Mouse (Mus musculus) layer of hippocampus, postnatal 25 days (tissue): Measurements from ENCODE around the gene Chd2. TPM values are rescaled to one million over a fixed set of nuclear protein-coding genes. Genes with fewer than 3 reads are reported as not detected.

Experiments used
- DNase-seq, 2 experiments: peaks; one replicate each; pipeline ENCODE4 v3.0.0; 2022; ENCODE audit warnings: mixed read lengths in 2 of 2, low spot score in 1 of 2; ENCODE audit errors: extremely low spot score in 1 of 2
- total RNA-seq, 2 experiments: library from RNA; stranded (reverse); gene quantifications; 2 replicates each; pipeline ENCODE4 v1.2.3; 2021

Gene Chd2
- total RNA-seq, 2 experiments from 2014 or later, result 44.2 to 53.1 TPM

DNA sequence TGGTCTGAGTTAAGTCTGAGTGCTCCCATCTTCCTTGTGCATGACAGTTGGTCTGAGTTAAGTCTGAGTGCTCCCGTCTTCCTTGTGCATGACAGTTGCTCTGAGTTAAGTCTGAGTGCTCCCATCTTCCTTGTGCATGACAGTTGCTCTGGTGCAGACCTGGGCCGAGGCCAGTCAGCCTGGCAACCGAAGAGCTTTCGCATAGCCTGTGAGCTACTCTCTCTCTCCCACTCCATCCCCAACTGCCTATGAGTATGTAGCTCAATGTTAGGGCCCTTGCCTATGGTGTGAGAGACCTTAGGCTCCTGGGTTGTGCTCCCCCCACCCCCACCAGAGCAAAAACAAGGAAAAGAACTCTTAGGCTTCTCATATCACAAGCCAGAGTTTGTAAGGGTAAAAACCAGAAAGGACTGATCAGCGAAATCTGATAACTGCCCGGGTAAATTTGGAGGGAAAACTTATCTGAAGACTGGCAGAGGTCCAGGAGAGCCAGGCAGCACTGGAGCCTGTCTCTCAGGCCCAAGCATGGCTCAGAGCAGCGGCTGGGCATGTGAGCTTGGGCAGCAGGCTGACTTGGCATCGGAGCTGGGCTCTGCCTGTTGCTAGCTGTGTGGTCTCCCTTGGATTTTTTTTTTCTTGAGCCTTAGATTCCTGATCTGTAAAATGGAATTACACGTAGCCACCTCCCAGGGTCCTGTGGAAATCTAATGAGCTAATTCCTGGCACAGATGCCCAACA is 120.2 kb downstream of the Chd2 start:
- no peak for DNase-seq

DNA sequence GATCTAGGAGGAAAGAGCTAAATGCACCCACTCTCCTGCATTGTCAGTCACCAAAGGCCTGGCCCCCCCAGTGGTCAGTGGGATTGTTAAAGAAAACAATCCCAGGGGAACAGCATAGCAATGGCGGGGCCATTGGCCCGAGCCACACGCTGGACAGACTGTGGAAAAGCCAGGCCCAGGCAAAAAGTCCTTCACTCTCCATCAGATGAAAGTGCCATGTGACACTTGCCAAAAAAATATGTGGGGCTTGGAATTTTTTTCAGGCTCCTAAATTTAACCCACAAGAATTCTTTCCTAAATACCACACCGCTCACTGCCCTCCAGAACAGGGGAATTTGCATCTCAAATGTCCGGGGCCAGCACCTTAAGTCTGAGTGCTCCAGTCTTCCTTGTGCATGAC is 120.8 kb downstream of the Chd2 start:
- DNase-seq, result no peak

DNA sequence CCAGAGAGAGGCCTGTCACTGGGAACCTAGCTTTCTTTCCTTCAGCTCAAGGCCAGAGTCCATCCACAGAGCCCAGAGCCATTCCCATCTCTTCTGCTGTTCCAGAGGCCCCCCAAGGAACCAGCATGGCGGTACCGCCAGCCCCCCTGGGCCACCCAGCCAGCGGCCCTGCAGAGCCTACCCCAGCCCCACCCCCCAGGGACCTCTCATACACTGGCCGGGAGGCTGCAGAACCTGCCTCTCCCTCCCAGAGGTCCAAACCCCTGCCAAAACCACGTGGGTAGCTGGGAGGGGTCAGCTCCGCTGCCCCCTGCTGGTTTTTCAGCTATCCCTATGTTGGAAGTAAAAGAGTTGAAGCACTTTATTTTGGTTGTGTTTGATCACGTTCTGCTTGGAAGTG is 122.3 kb downstream of the Chd2 start:
- no peak for DNase-seq

DNA sequence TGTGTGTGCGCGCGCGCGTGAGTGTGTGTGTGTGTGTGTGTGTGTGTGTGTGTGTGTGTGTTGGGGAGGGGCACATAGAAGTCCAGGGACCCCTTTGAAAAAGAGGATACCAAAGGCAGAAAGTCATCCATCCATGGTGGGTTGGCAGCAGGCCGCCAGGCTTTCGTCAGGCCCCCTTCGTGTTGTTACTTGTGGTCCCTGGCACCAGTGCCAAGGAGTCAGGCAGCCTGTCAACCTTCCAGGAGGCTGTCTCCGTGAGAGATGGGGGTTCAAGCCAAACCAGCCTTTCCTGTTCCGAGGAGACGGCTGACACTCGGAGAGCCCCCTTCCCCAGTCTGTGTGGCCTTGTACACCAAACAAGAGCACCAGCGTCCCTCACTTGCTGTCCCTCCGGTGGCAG is 127.4 kb downstream of the Chd2 start:
- no peak for DNase-seq

DNA sequence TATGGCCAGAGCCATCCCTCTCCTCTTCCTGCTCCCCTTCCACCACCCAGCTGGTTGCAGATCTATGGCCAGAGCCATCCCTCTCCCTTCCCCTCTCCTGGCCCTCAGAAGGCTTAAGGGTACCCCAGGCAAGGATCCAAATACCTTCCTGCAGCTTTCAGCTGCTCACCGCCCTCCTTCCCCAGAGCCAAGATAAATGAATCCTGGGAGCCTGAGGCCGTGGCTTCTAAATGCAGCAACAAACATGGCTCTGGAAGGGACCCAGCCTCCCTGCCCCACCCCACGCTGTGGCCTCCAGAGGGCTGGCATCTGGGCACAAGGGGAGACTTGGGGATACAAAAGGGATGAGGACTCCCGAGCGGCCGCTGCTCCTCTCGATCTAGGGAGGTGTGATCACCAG is 129.2 kb downstream of the Chd2 start:
- no peak for DNase-seq

DNA sequence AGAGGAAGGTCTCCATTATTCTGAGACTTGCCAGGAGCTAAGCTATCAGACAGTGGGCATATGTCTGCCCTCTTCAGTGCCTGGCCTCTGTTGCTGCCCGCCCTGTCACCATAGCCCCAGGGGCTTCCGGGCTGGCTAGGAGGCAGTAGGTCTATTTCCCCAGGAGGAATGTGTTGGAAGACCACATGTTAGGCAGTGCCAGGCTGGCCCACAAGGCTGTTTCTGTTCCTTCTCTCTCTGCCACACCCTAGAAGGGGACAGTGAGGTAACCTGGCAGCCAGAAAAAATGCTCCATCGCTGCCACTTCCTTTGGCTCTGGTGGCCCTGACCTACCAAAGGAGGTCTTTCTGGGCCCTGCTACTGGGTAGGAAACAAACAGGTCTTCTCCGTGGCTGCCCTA is 129.6 kb downstream of the Chd2 start:
- DNase-seq, result no peak

DNA sequence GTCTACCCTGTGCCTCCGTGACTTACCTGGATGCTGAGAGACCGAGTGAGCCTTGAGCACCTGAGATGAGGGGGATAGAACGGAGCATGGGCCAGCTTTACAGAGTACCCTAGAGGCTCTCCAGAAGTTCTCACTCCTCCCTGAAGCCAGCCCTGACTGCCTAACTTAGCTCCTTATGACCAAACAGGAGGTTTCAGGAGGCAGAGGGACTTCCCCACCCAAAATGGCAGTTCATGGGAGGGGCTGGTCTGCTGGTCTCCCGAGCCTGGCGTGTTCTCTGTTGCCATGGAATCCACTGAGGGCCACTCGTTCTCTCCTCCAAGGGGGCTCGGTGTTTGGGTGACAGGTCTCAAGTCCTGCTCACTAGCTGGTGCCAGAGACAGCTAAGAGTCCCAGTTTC is 130.1 kb downstream of the Chd2 start:
- DNase-seq, result no peak

DNA sequence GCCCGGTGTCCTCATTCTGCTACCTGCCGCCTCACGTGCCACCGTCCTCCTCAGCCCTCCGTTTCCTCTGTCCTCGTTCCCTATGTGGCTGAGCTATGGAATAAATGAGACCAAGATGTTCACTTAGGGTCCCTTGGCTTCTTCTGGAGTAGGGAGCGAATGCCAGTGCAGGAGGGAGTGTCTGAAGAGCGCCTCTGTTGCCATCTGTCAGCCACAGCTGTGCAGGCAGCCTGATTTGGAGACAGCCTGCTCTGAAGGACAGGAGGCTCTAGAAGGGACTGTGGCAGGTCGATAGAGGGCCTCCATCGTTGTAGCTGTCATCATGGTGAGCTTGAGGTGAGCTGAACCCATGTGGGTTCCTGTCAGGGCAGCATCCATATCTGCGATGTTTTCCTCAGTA is 136.1 kb downstream of the Chd2 start:
- DNase-seq, result no peak

DNA sequence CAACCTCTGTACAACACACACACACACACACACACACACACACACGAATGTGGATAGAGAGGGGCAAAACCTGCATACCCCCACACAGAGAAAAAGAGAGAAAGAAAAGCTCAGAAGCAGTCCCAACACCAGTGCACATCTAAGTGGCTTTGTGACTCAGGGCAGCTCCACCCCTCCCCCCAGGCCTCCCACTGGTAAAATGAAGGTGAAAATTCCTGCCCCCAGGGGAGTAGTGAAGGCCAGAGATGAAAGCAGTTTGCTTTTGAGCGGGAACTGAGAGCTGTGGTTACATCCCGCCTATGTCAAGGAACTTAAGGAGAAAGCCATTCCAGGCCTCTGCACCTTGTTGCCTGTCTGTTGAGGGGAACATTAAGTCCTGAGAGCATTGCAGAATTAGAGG is 138.1 kb downstream of the Chd2 start:
- no peak for DNase-seq

DNA sequence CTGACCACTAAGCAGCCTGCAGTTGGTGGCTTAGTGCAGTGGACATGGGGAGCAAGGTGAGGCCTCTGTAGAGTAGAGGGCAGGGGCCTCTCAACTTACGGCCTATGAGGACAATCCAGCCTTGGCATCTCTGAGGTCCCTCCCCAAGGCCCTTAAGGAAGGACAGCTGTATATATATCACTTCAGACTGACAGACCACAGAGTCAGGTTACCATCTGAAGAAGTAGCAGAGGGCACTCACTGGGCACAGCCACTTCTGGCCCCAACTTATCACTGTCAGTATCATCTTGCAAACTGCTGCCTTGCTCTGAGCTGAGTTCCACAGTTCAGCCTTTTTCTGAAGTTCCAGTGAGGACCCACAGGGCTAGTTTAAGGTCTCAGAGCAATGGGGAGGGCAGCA is 139.0 kb downstream of the Chd2 start:
- DNase-seq, result no peak

DNA sequence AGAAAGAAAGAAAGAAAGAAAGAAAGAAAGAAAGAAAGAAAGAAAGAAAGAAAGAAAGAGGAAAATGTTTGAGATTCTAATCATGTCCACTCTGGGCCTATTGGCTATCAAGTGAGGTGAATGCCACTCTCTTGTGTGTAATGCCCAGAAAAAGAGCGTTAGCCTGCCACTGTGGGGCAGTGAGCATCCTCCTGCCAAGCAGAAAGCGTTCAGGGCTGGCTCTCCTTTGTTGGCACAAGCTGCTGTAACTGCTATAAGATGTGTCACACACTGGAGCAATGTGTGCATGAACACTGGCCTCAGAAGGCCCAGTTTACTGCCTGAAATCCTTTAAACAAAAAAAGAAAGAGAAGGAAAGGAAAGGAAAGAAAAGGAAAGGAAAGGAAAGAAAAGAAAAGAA is 139.5 kb downstream of the Chd2 start:
- DNase-seq, result no peak

DNA sequence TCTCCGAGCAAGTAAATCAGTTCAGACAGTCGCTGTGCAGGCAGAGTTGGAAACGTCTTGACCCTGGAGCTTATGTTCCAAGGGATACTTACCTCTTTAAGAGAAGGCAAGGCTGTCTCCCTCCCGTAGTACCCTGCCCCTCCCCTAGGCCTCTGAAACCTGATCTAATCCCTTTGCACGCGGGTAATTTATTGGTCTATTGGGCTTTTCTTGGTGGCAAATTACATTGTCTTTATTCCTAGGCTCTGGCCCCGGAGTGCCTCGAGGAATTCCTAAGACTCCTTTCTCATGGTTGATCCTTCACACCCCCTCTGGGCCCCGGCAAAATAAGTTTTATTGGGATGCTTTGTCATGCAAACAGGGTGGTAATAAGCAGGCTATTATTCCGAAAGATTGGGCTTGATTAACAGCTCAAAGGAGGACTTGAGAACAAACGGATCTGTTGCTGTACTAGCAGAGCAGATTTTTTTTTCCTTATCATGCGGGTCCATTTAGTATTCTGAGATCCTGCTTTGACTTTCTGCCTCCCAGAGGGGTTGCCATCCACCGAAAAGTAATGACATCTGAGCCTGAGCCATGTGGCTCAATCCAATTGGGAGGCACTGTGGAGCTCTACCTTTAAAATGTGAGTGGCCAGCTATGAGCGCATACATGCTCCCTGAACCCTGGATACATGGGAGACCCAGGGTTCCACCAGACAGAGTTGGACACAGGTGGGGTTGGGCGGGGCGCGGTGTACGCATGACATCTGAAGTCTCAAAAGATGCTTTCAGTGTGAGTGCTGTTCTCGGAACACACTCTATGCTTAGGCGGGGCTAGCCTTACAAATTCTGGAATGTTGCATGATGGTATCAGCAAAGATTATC is 141.3 kb downstream of the Chd2 start:
- DNase-seq, result no peak

DNA sequence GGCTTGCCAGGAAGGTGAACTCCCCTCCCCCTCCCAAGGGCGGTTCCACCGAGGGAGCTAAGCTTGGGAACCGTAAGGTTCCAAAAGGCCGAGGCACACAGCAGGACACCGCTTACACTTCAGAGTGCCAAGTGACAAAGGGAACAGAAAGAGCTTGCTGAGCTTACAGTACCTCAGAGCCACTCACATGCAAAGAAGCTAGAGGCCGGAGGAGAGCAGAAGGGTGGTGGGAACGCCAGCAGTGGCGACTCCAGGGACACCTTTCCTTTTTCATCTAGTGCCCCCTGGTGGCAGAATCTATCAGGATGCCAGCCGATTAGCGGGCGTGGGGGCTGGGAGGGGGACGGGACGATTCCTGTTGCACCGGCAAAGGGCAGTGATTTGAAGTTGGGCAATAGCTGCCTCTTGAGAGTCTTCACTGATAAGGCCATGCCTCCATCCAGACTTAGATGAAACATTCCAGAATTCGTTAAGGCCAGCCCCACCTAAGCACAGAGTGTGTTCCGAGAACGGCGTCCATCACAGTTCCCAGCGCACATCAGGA is 142.1 kb downstream of the Chd2 start:
- peak; percentile 77 to 93 for DNase-seq

DNA sequence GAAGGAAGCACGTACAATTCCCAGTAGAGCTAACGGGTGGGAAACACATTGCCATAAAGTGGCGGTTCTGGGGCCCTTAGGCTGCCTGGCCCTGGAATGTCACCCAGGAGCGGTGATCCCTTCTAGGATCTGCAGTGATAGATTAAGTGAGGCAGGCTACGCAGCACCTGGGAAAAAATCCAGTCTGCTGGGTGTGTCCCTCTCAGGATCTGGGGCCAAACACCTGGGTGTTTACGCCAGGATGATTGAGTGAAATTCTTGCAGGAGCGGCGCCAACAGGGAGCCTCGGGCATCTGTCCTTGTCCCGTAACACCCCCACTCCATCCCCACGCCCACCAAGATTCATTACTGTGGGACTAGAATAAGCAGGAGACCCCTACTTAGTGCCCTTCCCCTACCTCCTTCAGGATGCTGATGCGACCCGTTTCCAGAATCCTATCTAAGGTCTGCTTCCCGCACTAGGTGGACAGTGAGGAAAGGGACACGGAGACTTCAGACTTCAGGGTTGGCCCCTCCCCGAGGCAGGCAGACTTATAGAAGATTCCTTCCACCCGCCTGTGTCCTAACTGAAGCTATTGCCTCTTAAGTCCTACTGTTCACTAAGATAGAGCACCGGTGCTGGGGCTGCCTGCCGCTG is 142.7 kb downstream of the Chd2 start:
- no peak for DNase-seq

DNA sequence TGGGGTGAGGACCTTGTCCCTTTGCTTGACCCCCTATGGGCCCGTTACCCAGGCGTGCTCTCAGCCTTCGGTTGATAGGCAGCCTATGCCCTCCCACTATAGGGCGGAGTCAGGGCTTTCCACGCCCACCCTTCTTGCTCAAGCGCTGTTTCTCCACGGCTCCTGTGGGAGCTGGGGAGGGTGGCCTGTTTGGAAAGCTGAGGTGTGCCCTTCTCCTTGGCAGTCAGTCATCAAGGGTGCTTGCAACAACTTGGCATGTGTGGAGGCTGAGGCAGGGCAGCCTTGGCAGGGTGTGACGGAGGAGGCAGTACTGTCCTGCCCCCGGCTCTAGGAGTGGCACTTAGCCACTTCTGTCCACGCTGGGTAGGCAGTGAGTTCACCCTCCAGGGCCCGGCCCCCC is 143.3 kb downstream of the Chd2 start:
- peak in 1 of 2 experiments; percentile 51 for DNase-seq

DNA sequence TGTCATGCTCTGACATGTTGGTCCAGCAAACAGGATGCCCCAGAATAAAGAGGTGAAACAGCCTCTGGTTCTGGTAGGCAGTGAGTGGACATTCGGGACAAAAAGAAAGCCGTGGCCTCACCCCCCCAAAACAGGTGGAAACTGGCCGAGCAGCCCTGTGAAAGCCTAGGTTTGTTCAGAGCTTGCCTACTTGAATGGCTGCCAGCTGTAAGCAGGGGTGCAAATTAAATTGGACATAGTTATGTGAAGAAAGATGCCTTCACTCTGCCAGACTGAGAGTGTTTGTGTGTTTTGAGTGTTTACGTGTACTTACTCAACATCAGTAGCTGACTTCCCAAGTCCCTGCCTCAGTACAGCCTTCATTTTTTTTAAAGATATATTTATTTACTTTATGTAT is 147.6 kb downstream of the Chd2 start:
- DNase-seq, result no peak

DNA sequence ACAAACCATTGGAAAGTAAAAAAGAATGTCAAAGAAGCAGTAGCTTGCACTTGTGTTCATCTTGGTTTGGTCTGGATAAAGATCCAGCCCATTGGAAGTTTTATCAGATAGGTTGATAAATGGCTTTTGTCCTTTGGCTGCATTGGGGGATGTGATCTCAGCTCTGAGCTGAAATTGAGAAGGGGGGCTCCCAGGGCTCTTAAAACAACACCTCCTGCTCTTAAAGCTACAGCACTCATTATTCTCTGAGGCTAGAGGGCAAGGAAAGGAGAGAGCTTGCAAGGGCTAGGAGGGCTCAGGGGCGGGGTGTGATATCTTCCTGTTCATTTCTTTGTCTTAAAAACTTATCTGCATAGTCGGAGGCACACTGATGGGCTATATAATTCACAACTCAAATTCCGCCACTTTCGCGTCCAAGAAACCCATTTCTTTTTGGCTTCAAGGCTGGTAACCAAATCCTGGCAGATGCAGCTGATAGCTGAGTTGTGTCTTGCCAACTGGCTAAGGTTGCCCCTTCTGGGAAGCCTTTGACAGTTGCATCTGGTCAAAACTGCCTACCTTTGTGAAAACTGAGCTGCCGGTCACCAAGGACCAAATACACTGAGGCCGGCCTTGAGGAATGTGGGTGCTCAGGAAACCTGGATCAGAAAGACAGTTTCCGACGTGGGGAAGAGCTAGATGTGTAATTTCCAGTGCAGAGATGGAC is 148.2 kb downstream of the Chd2 start:
- no peak for DNase-seq

DNA sequence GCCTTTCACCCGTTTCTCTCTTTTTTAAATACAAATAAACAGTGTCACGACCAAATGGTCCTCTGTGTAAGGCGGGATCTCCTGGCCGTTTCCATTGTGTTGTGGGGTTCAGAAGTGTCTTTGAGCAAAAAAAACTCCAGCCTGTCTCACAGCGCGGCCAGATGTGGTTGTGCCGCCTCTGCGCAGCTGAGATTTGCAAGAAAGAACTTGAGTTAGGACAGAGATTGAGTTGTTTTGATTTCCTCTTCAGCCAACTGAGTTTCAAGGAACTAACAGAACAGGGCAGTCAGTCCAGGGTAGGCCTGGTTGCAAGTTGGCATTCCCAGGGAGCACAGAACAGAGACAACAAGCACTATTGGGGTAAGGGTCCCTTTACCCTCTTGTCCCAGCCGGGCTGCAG is 149.3 kb downstream of the Chd2 start:
- no peak for DNase-seq

DNA sequence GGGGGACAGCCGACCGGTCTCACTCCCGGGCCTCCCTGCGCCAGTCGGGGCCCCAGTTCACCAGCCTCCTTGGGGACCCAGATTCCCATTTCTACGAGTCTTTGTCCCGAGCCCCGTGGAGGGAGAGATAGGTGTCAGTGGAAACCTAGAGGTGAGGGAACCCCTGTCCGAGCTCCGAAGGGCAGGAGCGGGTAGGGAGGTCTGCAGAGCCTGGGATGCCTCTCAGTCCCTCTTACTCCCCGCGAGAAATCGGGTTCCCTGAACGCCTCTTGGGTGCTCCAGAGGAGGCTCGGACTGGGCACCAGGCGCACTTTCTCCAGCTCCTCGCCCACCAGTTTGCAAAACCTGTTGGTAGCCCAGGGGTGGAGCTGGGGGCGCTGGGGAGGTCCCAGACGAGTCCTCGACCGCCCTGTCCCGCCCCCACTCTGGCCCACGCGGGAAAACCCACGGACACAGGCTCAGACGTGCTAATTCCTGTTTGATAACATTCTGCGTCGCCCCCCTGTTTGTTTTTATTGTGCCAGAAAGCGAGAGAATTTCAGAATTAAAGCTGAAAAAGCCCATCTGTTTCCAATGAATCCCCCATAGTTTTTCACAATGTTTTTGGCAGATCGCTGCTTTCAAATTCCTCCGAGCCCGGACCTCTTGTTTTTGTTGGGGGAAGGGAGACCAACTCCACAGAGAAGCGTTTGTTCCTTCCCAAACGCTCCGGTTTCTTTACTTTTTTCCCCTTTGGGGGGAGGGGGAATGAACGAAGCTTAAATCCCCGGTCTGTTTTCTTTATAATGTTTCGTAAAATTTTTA is 149.9 kb downstream of the Chd2 start:
- no peak for DNase-seq

DNA sequence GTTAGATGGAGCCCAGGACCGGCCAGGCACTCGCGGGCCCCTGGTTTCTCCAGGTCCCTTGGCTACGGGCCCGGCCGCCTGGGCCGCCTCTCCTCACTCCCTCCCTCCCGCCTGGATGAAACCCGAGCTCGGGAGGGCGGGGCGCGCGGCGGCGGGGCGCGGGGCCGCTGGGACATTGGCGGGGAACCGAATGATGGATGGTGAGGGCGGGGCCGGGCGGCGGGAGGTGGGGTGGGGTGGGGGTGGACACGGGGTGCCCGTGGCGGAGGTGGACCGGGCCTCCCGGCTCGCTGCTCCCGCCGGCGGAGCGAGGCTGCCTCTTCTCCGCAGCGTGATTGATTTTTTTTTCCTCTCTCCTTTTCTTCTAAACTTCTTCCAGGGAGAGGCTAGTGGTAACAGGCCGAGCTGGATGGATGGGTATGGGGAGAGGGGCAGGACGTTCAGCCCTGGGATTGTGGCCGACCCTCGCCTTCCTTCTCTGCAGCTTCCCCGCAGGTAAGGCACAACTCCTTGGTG is 150.6 kb downstream of the Chd2 start:
- DNase-seq, result peak; percentile 50 to 64
